Mouse (Mus musculus) myocyte (in vitro differentiated cells): ENCODE data around the gene Cfap157. TPM values are rescaled to one million over a fixed set of nuclear protein-coding genes. Genes with fewer than 3 reads are reported as not detected.

ENCODE experiments used
- H3K27me3 ChIP-seq: one replicate; pipeline ENCODE4 v1.6.1; 2011; ENCODE audit not compliant: control insufficient read depth, insufficient read depth, insufficient read length
- H3K36me3 ChIP-seq: one replicate; pipeline ENCODE4 v1.6.1; 2011; ENCODE audit not compliant: control insufficient read depth, insufficient read depth
- H3K4me2 ChIP-seq: one replicate; pipeline ENCODE4 v1.6.1; 2011; ENCODE audit warnings: low read depth, control low read depth
- H3K4me3 ChIP-seq: one replicate; pipeline ENCODE4 v1.5.1; 2011; ENCODE audit warnings: mild to moderate bottlenecking, control low read depth, moderate library complexity
- H3K79me2 ChIP-seq: one replicate; pipeline ENCODE4 v1.6.1; 2011; ENCODE audit not compliant: control insufficient read depth, insufficient read depth
- H3ac ChIP-seq: one replicate; pipeline ENCODE4 v1.6.1; 2011; ENCODE audit not compliant: control insufficient read depth, insufficient read length
- CEBPB ChIP-seq: IDR thresholded peaks from 2 replicates; pipeline ENCODE4 v1.6.1; 2011; ENCODE audit warnings: mild to moderate bottlenecking, moderate library complexity; ENCODE audit not compliant: poor library complexity, insufficient read depth, severe bottlenecking
- E2F4 ChIP-seq: IDR thresholded peaks from one replicate; pipeline ENCODE4 v1.6.1; 2011; ENCODE audit warnings: mild to moderate bottlenecking, control low read depth, moderate library complexity; ENCODE audit not compliant: insufficient read depth
- MAX ChIP-seq: IDR thresholded peaks from one replicate; pipeline ENCODE4 v1.6.1; 2011; ENCODE audit warnings: low read depth, mild to moderate bottlenecking, control low read depth
- MYOD1 ChIP-seq, 3 experiments: IDR thresholded peaks; one replicate each; pipeline ENCODE4 v1.6.1; 2011; ENCODE audit warnings: control low read depth in 2 of 3, low read depth in 2 of 3, mild to moderate bottlenecking in 2 of 3, moderate library complexity in 1 of 3; ENCODE audit not compliant: insufficient read length in 2 of 3, control insufficient read depth in 1 of 3
- MYOG ChIP-seq, 3 experiments: IDR thresholded peaks; one replicate each; pipeline ENCODE4 v1.6.1; 2011; ENCODE audit warnings: control low read depth in 2 of 3, low read depth in 2 of 3, mild to moderate bottlenecking in 2 of 3; ENCODE audit not compliant: insufficient read length in 2 of 3, control insufficient read depth in 1 of 3, insufficient read depth in 1 of 3
- POLR2A ChIP-seq: IDR thresholded peaks from one replicate; pipeline ENCODE4 v1.6.1; 2011; ENCODE audit warnings: low read depth, mild to moderate bottlenecking, control low read depth, moderate library complexity; ENCODE audit not compliant: insufficient read length
- POLR2AphosphoS2 ChIP-seq: IDR thresholded peaks from one replicate; pipeline ENCODE4 v1.6.1; 2011; ENCODE audit warnings: low read depth, control low read depth; ENCODE audit not compliant: insufficient read length
- REST ChIP-seq: IDR thresholded peaks from one replicate; pipeline ENCODE4 v1.6.1; 2011; ENCODE audit warnings: mild to moderate bottlenecking, control low read depth, moderate library complexity; ENCODE audit not compliant: insufficient read depth, insufficient read length
- SRF ChIP-seq: IDR thresholded peaks from one replicate; pipeline ENCODE4 v1.6.1; 2011; ENCODE audit warnings: low read depth; ENCODE audit not compliant: control insufficient read depth, insufficient read length
- TCF12 ChIP-seq: IDR thresholded peaks from one replicate; pipeline ENCODE4 v1.6.1; 2011; ENCODE audit warnings: mild to moderate bottlenecking, control low read depth; ENCODE audit not compliant: poor library complexity, insufficient read depth, severe bottlenecking
- TCF3 ChIP-seq: IDR thresholded peaks from one replicate; pipeline ENCODE4 v1.6.1; 2011; ENCODE audit warnings: low read depth, control low read depth; ENCODE audit not compliant: insufficient read length
- USF1 ChIP-seq: IDR thresholded peaks from one replicate; pipeline ENCODE4 v1.6.1; 2011; ENCODE audit warnings: low read depth, mild to moderate bottlenecking, control low read depth, moderate library complexity
- polyA plus RNA-seq: library from polyadenylated mRNA; unstranded; fragments of >200 nt; fragmentation: generic; extraction: Trizol; gene quantifications from one replicate; pipeline ENCODE4 v1.2.1, GENCODE M21; 2012; ENCODE audit warnings: missing spikeins

Cfap157 gene
- 0.30 TPM for polyA plus RNA-seq

- H3K79me2 ChIP-seq: no peaks in the 10 kb centered on the region
- TF ChIP-seq MYOD1 (IDR thresholded peaks at IDR 0.05; ENCODE audit: control insufficient read depth in 1 of 3, insufficient read length in 2 of 3, low read depth in 2 of 3) (no peak), TCF3 (no peak), POLR2AphosphoS2 (peak; percentile 50)
- H3K27me3 ChIP-seq: no peaks in the 10 kb centered on the region
- peaks cover 4% of the 10 kb centered on the region for H3K36me3 ChIP-seq
- H3K4me2 ChIP-seq: no peak within 1 kb of the TSS
- H3ac ChIP-seq: no peak within 1 kb of the TSS
- no peak within 1 kb of the TSS for H3K4me3 ChIP-seq
Observed at GRCm38 (mm10) chr2:32784048-32784681, at the start of gene Cfap157. Cfap157 (minus strand) TSS chr2:32784428.

GRCm38 (mm10) chr2:32828979-32829676 lies 44.9 kb upstream of the Cfap157 start:
- Histone ChIP-seq H3K4me3 (no peak overlapping the region), H3K27me3 (no peaks in the 10 kb centered on the region), H3K79me2 (peaks cover 6% of the 10 kb centered on the region), H3K36me3 (no peaks in the 10 kb centered on the region), H3ac (no peak overlapping the region), H3K4me2 (no peak overlapping the region)
- no peak for TF ChIP-seq TCF3
- no peak for TF ChIP-seq POLR2A
- no peak for TF ChIP-seq E2F4
- TF ChIP-seq USF1: no peak
- no peak for TF ChIP-seq REST
- TF ChIP-seq MYOG (IDR thresholded peaks at IDR 0.05; ENCODE audit: control insufficient read depth in 1 of 3, insufficient read depth in 1 of 3, insufficient read length in 2 of 3, low read depth in 2 of 3): no peak
- TF ChIP-seq POLR2AphosphoS2: no peak
- TF ChIP-seq CEBPB: no peak
- TF ChIP-seq MAX: no peak
- TF ChIP-seq TCF12: no peak
- no peak for TF ChIP-seq SRF
- no peak for TF ChIP-seq MYOD1 (IDR thresholded peaks at IDR 0.05; ENCODE audit: control insufficient read depth in 1 of 3, insufficient read length in 2 of 3, low read depth in 2 of 3)

GRCm38 (mm10) chr2:32825796-32826195 lies 41.6 kb upstream of the Cfap157 start:
- TF ChIP-seq SRF (no peak), MYOD1 (IDR thresholded peaks at IDR 0.05; ENCODE audit: control insufficient read depth in 1 of 3, insufficient read length in 2 of 3, low read depth in 2 of 3) (no peak), CEBPB (no peak), REST (no peak), E2F4 (no peak), MAX (no peak), TCF12 (no peak), MYOG (IDR thresholded peaks at IDR 0.05; ENCODE audit: control insufficient read depth in 1 of 3, insufficient read depth in 1 of 3, insufficient read length in 2 of 3, low read depth in 2 of 3) (no peak), TCF3 (no peak), POLR2AphosphoS2 (no peak), USF1 (no peak)
- Histone ChIP-seq H3K36me3 (no peaks in the 10 kb centered on the region), H3K4me2 (no peak overlapping the region), H3ac (no peak overlapping the region), H3K79me2 (no peaks in the 10 kb centered on the region), H3K4me3 (no peak overlapping the region), H3K27me3 (no peaks in the 10 kb centered on the region)

DNA sequence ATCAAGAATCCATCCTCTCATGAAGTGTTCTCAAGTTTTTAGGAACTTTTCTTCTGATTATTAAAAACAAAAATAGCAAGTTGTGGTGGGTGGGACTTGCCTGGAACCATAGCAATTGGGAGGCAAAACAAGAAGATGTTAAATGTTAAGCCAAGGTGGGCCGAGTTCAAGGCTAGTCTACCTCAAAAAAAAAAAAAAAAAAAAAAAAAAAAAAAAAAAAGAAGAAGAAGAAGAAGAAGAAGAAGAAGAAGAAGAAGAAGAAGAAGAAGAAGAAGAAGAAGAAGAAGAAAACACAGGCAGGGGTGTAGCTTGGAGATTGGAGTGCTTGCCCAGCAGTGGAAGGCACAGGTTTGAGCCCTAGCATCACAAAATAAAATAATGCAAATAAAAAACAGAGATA lies 40.5 kb upstream of the Cfap157 start:
- Histone ChIP-seq H3K4me3 (no peak overlapping the region), H3ac (no peak overlapping the region), H3K27me3 (no peaks in the 10 kb centered on the region), H3K4me2 (no peak overlapping the region), H3K79me2 (no peaks in the 10 kb centered on the region), H3K36me3 (peaks cover 1% of the 10 kb centered on the region)
- TF ChIP-seq E2F4 (no peak), SRF (no peak), TCF12 (no peak), CEBPB (no peak), POLR2A (no peak), TCF3 (no peak), REST (no peak), MYOD1 (IDR thresholded peaks at IDR 0.05; ENCODE audit: control insufficient read depth in 1 of 3, insufficient read length in 2 of 3, low read depth in 2 of 3) (no peak)

- H3K27me3 ChIP-seq: no peaks in the 10 kb centered on the region
- no peak overlapping the region for H3ac ChIP-seq
- no peaks in the 10 kb centered on the region for H3K79me2 ChIP-seq
- H3K36me3 ChIP-seq: peaks cover 3% of the 10 kb centered on the region
- H3K4me3 ChIP-seq: no peak overlapping the region
- no peak overlapping the region for H3K4me2 ChIP-seq
- TF ChIP-seq MYOD1 (IDR thresholded peaks at IDR 0.05; ENCODE audit: control insufficient read depth in 1 of 3, insufficient read length in 2 of 3, low read depth in 2 of 3) (peak in 2 of 3 experiments; percentile 7 to 10), MYOG (IDR thresholded peaks at IDR 0.05; ENCODE audit: control insufficient read depth in 1 of 3, insufficient read depth in 1 of 3, insufficient read length in 2 of 3, low read depth in 2 of 3) (peak in 1 of 3 experiments; percentile 30), POLR2AphosphoS2 (no peak)
Observed at GRCm38 (mm10) chr2:32824181-32824580, 40.0 kb upstream of the Cfap157 start.
